Mouse (Mus musculus) fibroblast of lung, adult 2 months (primary cell): Measurements from ENCODE around the gene Ppm1n.
"Not testable (repeated sequence)": the region's sequence is repeated elsewhere in the genome, so short reads cannot be mapped to it uniquely, and the experiment has no call there.

ENCODE experiments used
- DNase-seq: peaks from one replicate; pipeline ENCODE4 v3.0.0-alpha.2; 2011; ENCODE audit warnings: low read depth

Gene Ppm1n

GRCm38 (mm10) chr7:19282791-19283405 lies 3.0 kb upstream of the Ppm1n start:
- DNase-seq = no peak

GRCm38 (mm10) chr7:19282385-19282784 lies 2.5 kb upstream of the Ppm1n start, which contains the start of gene Rtn2:
Gene Rtn2 (plus strand): TSS chr7:19282624.
- no peak for DNase-seq

GRCm38 (mm10) chr7:19281680-19282304 lies 1.9 kb upstream of the Ppm1n start:
- not testable (repeated sequence) for DNase-seq

- DNase-seq = no peak
These were observed 812 bp downstream of the Ppm1n start for GRCm38 (mm10) chr7:19279052-19279451.

- DNase-seq = no peak
These were observed 3.6 kb downstream of the Ppm1n start for GRCm38 (mm10) chr7:19276253-19276652.

GRCm38 (mm10) chr7:19272173-19272764 lies 7.6 kb downstream of the Ppm1n start:
- no peak for DNase-seq

GRCm38 (mm10) chr7:19271238-19272172 lies 8.4 kb downstream of the Ppm1n start, which contains the start of gene Vasp:
Gene Vasp (minus strand): TSS chr7:19271817.
- DNase-seq = peak; percentile 57

GRCm38 (mm10) chr7:19270509-19271237 lies 9.2 kb downstream of the Ppm1n start:
- no peak for DNase-seq

- DNase-seq = no peak
These were observed 10.0 kb downstream of the Ppm1n start for GRCm38 (mm10) chr7:19269721-19270441.

GRCm38 (mm10) chr7:19268993-19269681 lies 10.7 kb downstream of the Ppm1n start:
- DNase-seq = no peak

- no peak for DNase-seq
These were observed 12.8 kb downstream of the Ppm1n start for GRCm38 (mm10) chr7:19267051-19267450.

GRCm38 (mm10) chr7:19265928-19266822 lies 13.7 kb downstream of the Ppm1n start:
- no peak for DNase-seq

- DNase-seq = no peak
These were observed 14.7 kb downstream of the Ppm1n start for GRCm38 (mm10) chr7:19265147-19265546.

- DNase-seq = no peak
These were observed 21.5 kb downstream of the Ppm1n start for GRCm38 (mm10) chr7:19258336-19258735.

GRCm38 (mm10) chr7:19257390-19258022 lies 22.4 kb downstream of the Ppm1n start:
- DNase-seq = no peak

GRCm38 (mm10) chr7:19256567-19256966 lies 23.3 kb downstream of the Ppm1n start:
- no peak for DNase-seq

GRCm38 (mm10) chr7:19255395-19255794 lies 24.5 kb downstream of the Ppm1n start:
- DNase-seq = no peak

- no peak for DNase-seq
These were observed 26.4 kb downstream of the Ppm1n start for GRCm38 (mm10) chr7:19253437-19253836.

- no peak for DNase-seq
These were observed 27.8 kb downstream of the Ppm1n start for GRCm38 (mm10) chr7:19252078-19252477.
